Mouse (Mus musculus): ENCODE measurements around the gene BC048403. TPM values are rescaled to one million over a fixed set of nuclear protein-coding genes. Genes with fewer than 3 reads are reported as not detected.

The BC048403 gene
- total RNA-seq, 2 experiments from 2014 or later, result 9.7 to 10.2 TPM

GRCm38 (mm10) chr10:121800041-121800440 is 60.3 kb downstream of the BC048403 start:
- DNase-seq (ENCODE audit: low spot score in 2 of 2), result no peak

More at GRCm38 (mm10) chr10:121800041-121800440, 60.3 kb downstream of the BC048403 start:
- no peak for TF ChIP-seq CTCF (conservative IDR thresholded peaks at IDR 0.05)
- Histone ChIP-seq H3K4me3 (no peak overlapping the region), H3K27ac (no peak overlapping the region)

Other genes starting within 250 kb of the BC048403 start
- 10 to 100 TPM; 49.3 to 55.6 TPM for gene Tbk1, start 153.2 kb upstream of the BC048403 start, total RNA-seq (2021)
- gene Xpot, start 113.6 kb upstream of the BC048403 start, total RNA-seq (2021), result 10 to 100 TPM; 70.0 to 71.6 TPM
- under 1 TPM in 1 of 2 experiments, not detected in 1; 0.54 TPM for gene D930020B18Rik, start 98.3 kb upstream of the BC048403 start, total RNA-seq (2021)